Mouse (Mus musculus) kidney, embryonic 16.5 days (tissue): ENCODE measurements around the gene Coq8b. TPM values are rescaled to one million over a fixed set of nuclear protein-coding genes. Genes with fewer than 3 reads are reported as not detected.

ENCODE experiments used
- microRNA counts: library from miRNA; unstranded; fragments of <30 nt; microRNA quantifications from one replicate; lab custom pipeline; 2016
- microRNA-seq: library from miRNA; unstranded; fragments of <30 nt; microRNA quantifications from one replicate; pipeline ENCODE4, GENCODE M21; 2016
- polyA plus RNA-seq: library from polyadenylated mRNA; unstranded; fragments of >200 nt; fragmentation: Nextera tagmentation; extraction: Ambion mirVana; gene quantifications from 2 replicates; pipeline ENCODE4 v1.2.1, GENCODE M21; 2015

Gene Coq8b
- polyA plus RNA-seq, 1 experiment from 2014 or later = 26.4 TPM

MicroRNA genes within 50 kb of the gene (microRNA counts, 519-probe panel; counts per million panel counts)
- microRNA mmu-miR-1191 (lab: Ali Mortazavi, UCI) = 104 counts per million, percentile 35 among the panel's probes with 10 or more counts

Small RNAs within 50 kb of the gene (microRNA-seq; reads per million reads assigned to microRNA genes)
- gene Mir1191 = 4.1 reads per million, percentile 18 among the genes with 10 or more reads in this experiment

Other genes with a start within 250 kb of the Coq8b start
- not detected in 2 replicates for gene Cyp2a12, start 203.9 kb upstream of the Coq8b start, polyA plus RNA-seq
- gene Cyp2f2, start 113.1 kb upstream of the Coq8b start, polyA plus RNA-seq = 0.30 and 0.49 TPM in 2 replicates
- 0.10 and 0.24 TPM in 2 replicates for gene Cyp2t4, start 79.3 kb upstream of the Coq8b start, polyA plus RNA-seq
- 75.4 and 76.9 TPM in 2 replicates for gene Egln2, start 66.2 kb upstream of the Coq8b start, polyA plus RNA-seq
- gene Rab4b, start 54.1 kb upstream of the Coq8b start, polyA plus RNA-seq = 65.7 and 67.9 TPM in 2 replicates
- gene Gm21983, start 51.9 kb upstream of the Coq8b start, polyA plus RNA-seq = not detected in 2 replicates
- 18.5 and 22.3 TPM in 2 replicates for gene Mia, start 51.9 kb upstream of the Coq8b start, polyA plus RNA-seq
- 4.1 TPM in 2 replicates for gene BC024978, start 37.2 kb upstream of the Coq8b start, polyA plus RNA-seq
- 305 and 323 TPM in 2 replicates for gene Snrpa, start 36.8 kb upstream of the Coq8b start, polyA plus RNA-seq
- gene Itpkc, start 4.4 kb upstream of the Coq8b start, polyA plus RNA-seq = 5.5 and 6.4 TPM in 2 replicates
- 13.5 and 16.4 TPM in 2 replicates for gene Numbl, start 25.4 kb downstream of the Coq8b start, polyA plus RNA-seq
- 45.9 and 55.8 TPM in 2 replicates for gene Ltbp4, start 104.7 kb downstream of the Coq8b start, polyA plus RNA-seq
- 51.4 and 56.9 TPM in 2 replicates for gene Shkbp1, start 123.0 kb downstream of the Coq8b start, polyA plus RNA-seq
- gene Gm20479, start 124.4 kb downstream of the Coq8b start, polyA plus RNA-seq = 0.64 and 0.80 TPM in 2 replicates
- 0.31 and 0.40 TPM in 2 replicates for gene Sptbn4, start 214.7 kb downstream of the Coq8b start, polyA plus RNA-seq
- 50.8 and 54.6 TPM in 2 replicates for gene Blvrb, start 215.0 kb downstream of the Coq8b start, polyA plus RNA-seq
- 27.5 and 32.5 TPM in 2 replicates for gene Sertad3, start 240.7 kb downstream of the Coq8b start, polyA plus RNA-seq